Mouse (Mus musculus) forebrain, embryonic 16.5 days (tissue): ENCODE data around the gene Slc9a6. TPM values are rescaled to one million over a fixed set of nuclear protein-coding genes. Genes with fewer than 3 reads are reported as not detected.

Experiments used
- ATAC-seq: fragments of 200-750 bp; cut with Nextera tagmentation; 2 replicates; pipeline ENCODE4 v1.8.0; 2017; ENCODE audit warnings: mild to moderate bottlenecking, moderate library complexity
- H3K27ac ChIP-seq: fragments of 300-500 bp; sonication (generic); 2 replicates; pipeline ENCODE4 v1.5.1; 2014; ENCODE audit warnings: low read length, control low read depth
- H3K27me3 ChIP-seq: fragments of 300-500 bp; sonication (generic); replicated peaks from 2 replicates; pipeline ENCODE4 v1.6.1; 2014; ENCODE audit warnings: low read length; ENCODE audit not compliant: control insufficient read depth, insufficient read depth
- H3K36me3 ChIP-seq: fragments of 300-500 bp; sonication (generic); 2 replicates; pipeline ENCODE4 v1.6.1; 2014; ENCODE audit not compliant: control insufficient read depth, insufficient read depth
- H3K4me1 ChIP-seq: fragments of 300-500 bp; sonication (generic); replicated peaks from 2 replicates; pipeline ENCODE4 v1.6.1; 2014; ENCODE audit warnings: low read length; ENCODE audit not compliant: control insufficient read depth, insufficient read depth
- H3K4me2 ChIP-seq: fragments of 300-500 bp; sonication (generic); 2 replicates; pipeline ENCODE4 v1.6.1; 2014; ENCODE audit warnings: mild to moderate bottlenecking, low read length, control low read depth
- H3K4me3 ChIP-seq: fragments of 300-500 bp; sonication (generic); replicated peaks from 2 replicates; pipeline ENCODE4 v1.5.1; 2014; ENCODE audit warnings: mild to moderate bottlenecking, low read length, control low read depth
- H3K9ac ChIP-seq: fragments of 300-500 bp; sonication (generic); replicated peaks from 2 replicates; pipeline ENCODE4 v1.6.1; 2014; ENCODE audit warnings: low read depth, low read length, control low read depth
- H3K9me3 ChIP-seq: fragments of 300-500 bp; sonication (generic); 2 replicates; pipeline ENCODE4 v1.6.1; 2016; ENCODE audit warnings: low read length; ENCODE audit not compliant: control insufficient read depth
- WGBS: fragments of 180-500 bp; shearing (Covaris S2); extraction: QIAGEN DNeasy Blood & Tissue Kit; methylation state at CpG from one replicate; pipeline ENCODE4 v1.1.7; 2014; 5-methylcytosine and 5-hydroxymethylcytosine counted together
- microRNA-seq: library from miRNA; unstranded; fragments of <30 nt; microRNA quantifications from one replicate; pipeline ENCODE4, GENCODE M21; 2017
- polyA plus RNA-seq: library from polyadenylated mRNA; unstranded; fragments of >200 nt; fragmentation: Nextera tagmentation; extraction: Ambion mirVana; gene quantifications from 2 replicates; pipeline ENCODE4 v1.2.1, GENCODE M21; 2015

Gene Slc9a6
- polyA plus RNA-seq, 1 experiment from 2014 or later: 54.4 TPM

DNA sequence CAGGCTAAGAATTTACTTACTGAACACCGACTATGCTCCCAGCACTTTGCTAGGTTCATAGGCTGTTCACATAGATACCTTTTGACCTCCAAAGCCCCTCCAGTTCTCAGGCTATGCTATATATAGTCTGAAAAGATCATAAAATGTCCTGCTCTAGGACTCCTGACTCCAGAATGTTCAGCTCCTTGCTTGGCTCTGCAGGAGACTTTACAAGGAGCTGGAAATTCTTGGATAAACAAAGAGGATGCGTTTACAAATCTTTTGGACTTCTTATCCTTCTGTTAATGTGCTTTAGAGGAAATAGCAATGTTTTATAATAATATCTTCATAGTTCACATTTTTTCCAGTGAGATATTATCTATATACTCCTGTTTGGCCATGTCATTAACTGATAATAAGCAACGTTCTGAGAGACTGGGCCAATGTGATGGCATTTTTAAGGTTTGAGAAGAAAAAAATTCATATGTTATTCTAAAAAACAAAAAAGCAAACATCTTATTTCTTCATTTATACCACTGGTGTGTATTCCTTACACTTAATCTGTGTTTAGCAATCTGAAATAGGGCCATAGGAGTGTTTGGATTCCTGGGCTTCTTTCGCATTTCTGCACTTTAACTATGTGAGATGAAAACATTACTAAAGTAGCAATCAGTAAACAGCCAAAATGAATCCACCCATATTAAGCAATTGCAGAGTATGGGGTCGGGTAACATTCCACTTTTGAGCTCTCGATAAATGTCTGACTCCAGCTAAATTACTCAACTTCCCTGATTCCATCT is 99.2 kb downstream of the Slc9a6 start:
- no peaks in the 10 kb centered on the region for H3K4me1 ChIP-seq
- no peak for ATAC-seq
- H3K4me2 ChIP-seq: no peak overlapping the region
- no peak overlapping the region for H3K9ac ChIP-seq
- 85% methylated on average over 6 of the region's 6 CpGs for WGBS
- no peaks in the 10 kb centered on the region for H3K9me3 ChIP-seq
- no peak overlapping the region for H3K27ac ChIP-seq
- H3K36me3 ChIP-seq: no peaks in the 10 kb centered on the region
- H3K4me3 ChIP-seq: no peak overlapping the region
- H3K27me3 ChIP-seq: no peaks in the 10 kb centered on the region

DNA sequence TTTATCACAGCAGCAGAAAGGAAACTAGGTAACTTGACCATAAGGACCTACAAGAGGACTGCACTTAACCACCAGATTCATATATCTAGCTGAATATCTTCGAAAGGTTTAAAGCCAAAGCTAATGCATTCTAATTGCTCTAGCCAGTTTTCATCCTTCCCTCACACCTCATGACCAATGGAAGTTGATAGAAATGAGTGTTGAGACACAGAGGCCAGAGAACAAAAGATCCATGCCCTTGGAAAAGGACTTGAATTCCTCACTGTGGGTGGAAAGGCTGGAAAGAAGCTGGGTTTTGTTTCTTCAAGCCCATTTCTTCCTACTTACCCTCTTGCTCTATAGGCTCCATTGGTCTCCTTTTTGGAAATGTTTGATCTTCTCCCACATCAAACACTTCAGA is 101.0 kb downstream of the Slc9a6 start:
- H3K4me1 ChIP-seq: no peaks in the 10 kb centered on the region
- H3K9me3 ChIP-seq: no peaks in the 10 kb centered on the region
- ATAC-seq: no peak
- WGBS: 97% methylated on average over 1 of the region's 1 CpGs
- H3K36me3 ChIP-seq: no peaks in the 10 kb centered on the region
- H3K4me3 ChIP-seq: no peak overlapping the region
- no peaks in the 10 kb centered on the region for H3K27me3 ChIP-seq
- H3K27ac ChIP-seq: no peak overlapping the region
- H3K4me2 ChIP-seq: no peak overlapping the region
- no peak overlapping the region for H3K9ac ChIP-seq

DNA sequence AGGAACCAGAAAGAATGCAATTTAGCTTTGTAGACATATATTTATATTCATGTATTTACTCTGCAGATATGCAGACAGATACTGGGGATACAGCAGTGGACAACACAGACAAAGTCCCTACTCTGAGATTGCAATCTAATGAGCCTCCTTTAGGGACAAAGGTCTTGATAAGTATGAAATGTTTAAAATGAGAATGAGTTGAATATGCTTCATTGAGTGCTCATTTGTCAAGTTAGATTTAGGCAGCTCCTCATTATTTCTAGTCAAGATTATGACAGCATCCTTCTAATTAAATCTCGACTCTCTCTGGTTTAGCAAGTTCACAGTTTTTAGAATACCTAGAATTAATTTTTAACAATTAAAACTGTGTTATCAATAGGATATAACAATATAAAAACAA is 103.1 kb downstream of the Slc9a6 start:
- H3K27ac ChIP-seq: no peak overlapping the region
- H3K4me3 ChIP-seq: no peak overlapping the region
- 58% methylated on average over 1 of the region's 1 CpGs for WGBS
- H3K9me3 ChIP-seq: no peaks in the 10 kb centered on the region
- H3K9ac ChIP-seq: no peak overlapping the region
- no peaks in the 10 kb centered on the region for H3K27me3 ChIP-seq
- no peaks in the 10 kb centered on the region for H3K36me3 ChIP-seq
- H3K4me2 ChIP-seq: no peak overlapping the region
- no peak for ATAC-seq
- no peaks in the 10 kb centered on the region for H3K4me1 ChIP-seq

Small RNA genes within 50 kb of the gene (microRNA-seq; reads per million reads assigned to microRNA genes)
- not detected for gene Mir5116

Other genes with a start within 250 kb of the Slc9a6 start
- gene Smim10l2a, start 235.2 kb upstream of the Slc9a6 start, polyA plus RNA-seq: 16.4 and 22.3 TPM in 2 replicates
- 1.4 and 2.7 TPM in 2 replicates for gene Gm2174, start 161.8 kb upstream of the Slc9a6 start, polyA plus RNA-seq
- gene Ints6l, start 154.9 kb upstream of the Slc9a6 start, polyA plus RNA-seq: 16.8 and 18.2 TPM in 2 replicates
- gene Gm10477, start 85.0 kb upstream of the Slc9a6 start, polyA plus RNA-seq: not detected in 2 replicates
- gene Gm648, start 60.2 kb upstream of the Slc9a6 start, polyA plus RNA-seq: 0.24 TPM in 1 of 2 replicates, not detected in the other
- gene Mmgt1, start 11.7 kb upstream of the Slc9a6 start, polyA plus RNA-seq: 52.1 and 58.7 TPM in 2 replicates
- gene Fhl1, start 122.0 kb downstream of the Slc9a6 start, polyA plus RNA-seq: 103 and 125 TPM in 2 replicates
- gene Map7d3, start 212.6 kb downstream of the Slc9a6 start, polyA plus RNA-seq: 0.14 and 0.16 TPM in 2 replicates